Mouse (Mus musculus): ENCODE measurements around the gene Treml2. TPM values are rescaled to one million over a fixed set of nuclear protein-coding genes. Genes with fewer than 3 reads are reported as not detected.
"Not testable (repeated sequence)": the region's sequence is repeated elsewhere in the genome, so short reads cannot be mapped to it uniquely, and the experiment has no call there.

The Treml2 gene
- polyA plus RNA-seq, 2 experiments from 2014 or later, result 13.2 to 16.8 TPM

- peak; percentile 74 for ATAC-seq
These were observed 5.7 kb upstream of the Treml2 start for GRCm38 (mm10) chr17:48293500-48294194.

GRCm38 (mm10) chr17:48299756-48300155, 458 bp downstream of the Treml2 start:
- ATAC-seq, result peak; percentile 14

GRCm38 (mm10) chr17:48300199-48300598, 901 bp downstream of the Treml2 start:
- peak; percentile 61 for ATAC-seq

- ATAC-seq, result peak; percentile 84
These were observed 1.6 kb downstream of the Treml2 start for GRCm38 (mm10) chr17:48300861-48301260.

GRCm38 (mm10) chr17:48301792-48302191, 2.5 kb downstream of the Treml2 start:
- ATAC-seq, result no peak

GRCm38 (mm10) chr17:48312124-48312523, 12.8 kb downstream of the Treml2 start:
- no peak for ATAC-seq

GRCm38 (mm10) chr17:48315905-48316579, 16.7 kb downstream of the Treml2 start, which contains the start of gene B430306N03Rik:
B430306N03Rik (plus strand) TSS chr17:48316141.
- not testable (repeated sequence) for ATAC-seq

GRCm38 (mm10) chr17:48318686-48319085, 19.4 kb downstream of the Treml2 start:
- ATAC-seq, result peak; percentile 64

- ATAC-seq, result no peak
These were observed 22.0 kb downstream of the Treml2 start for GRCm38 (mm10) chr17:48321279-48321678.

GRCm38 (mm10) chr17:48323236-48323635, 23.9 kb downstream of the Treml2 start:
- ATAC-seq, result no peak

- no peak for ATAC-seq
These were observed 25.0 kb downstream of the Treml2 start for GRCm38 (mm10) chr17:48324258-48324657.

- ATAC-seq, result no peak
These were observed 25.8 kb downstream of the Treml2 start for GRCm38 (mm10) chr17:48325093-48325492.

- peak; percentile 60 for ATAC-seq
These were observed 26.3 kb downstream of the Treml2 start for GRCm38 (mm10) chr17:48325638-48326037.

- no peak for ATAC-seq
These were observed 27.4 kb downstream of the Treml2 start for GRCm38 (mm10) chr17:48326656-48327055.

GRCm38 (mm10) chr17:48332524-48332923, 33.2 kb downstream of the Treml2 start:
- ATAC-seq, result no peak

GRCm38 (mm10) chr17:48334186-48334585, 34.9 kb downstream of the Treml2 start:
- ATAC-seq, result no peak

- ATAC-seq, result no peak
These were observed 37.6 kb downstream of the Treml2 start for GRCm38 (mm10) chr17:48336857-48337256.

GRCm38 (mm10) chr17:48340267-48340666, 41.0 kb downstream of the Treml2 start:
- ATAC-seq, result no peak

- ATAC-seq, result no peak
These were observed 42.6 kb downstream of the Treml2 start for GRCm38 (mm10) chr17:48341947-48342346.

- ATAC-seq, result no peak
These were observed 43.8 kb downstream of the Treml2 start for GRCm38 (mm10) chr17:48343065-48343464.

GRCm38 (mm10) chr17:48345824-48346223, 46.5 kb downstream of the Treml2 start:
- ATAC-seq, result no peak

GRCm38 (mm10) chr17:48346231-48346630, 46.9 kb downstream of the Treml2 start, which contains the start of gene Trem2:
Trem2 (plus strand) TSS chr17:48346401.
- no peak for ATAC-seq

GRCm38 (mm10) chr17:48346834-48347233, 47.5 kb downstream of the Treml2 start:
- no peak for ATAC-seq

GRCm38 (mm10) chr17:48347287-48347686, 48.0 kb downstream of the Treml2 start:
- ATAC-seq, result no peak

Measured in CD4-positive, CD25-positive, alpha-beta regulatory T cell, adult 4 months (primary cell).